Mouse (Mus musculus) embryonic facial prominence, embryonic 14.5 days (tissue): ENCODE results near the gene H2al2a. TPM values are rescaled to one million over a fixed set of nuclear protein-coding genes. Genes with fewer than 3 reads are reported as not detected.

Source experiments
- ATAC-seq: fragments of 200-750 bp; cut with Nextera tagmentation; 2 replicates; pipeline ENCODE4 v1.8.0; 2017; ENCODE audit warnings: low read depth, moderate number of reproducible peaks, moderate TSS enrichment
- DNase-seq: peaks from one replicate; pipeline ENCODE4 v3.0.0-alpha.2; 2015; ENCODE audit warnings: low spot score
- H3K27ac ChIP-seq: fragments of 300-500 bp; sonication (generic); replicated peaks from 2 replicates; pipeline ENCODE4 v1.5.1; 2014; ENCODE audit warnings: low read depth, mild to moderate bottlenecking, low read length, moderate library complexity
- H3K27me3 ChIP-seq: fragments of 300-500 bp; sonication (generic); replicated peaks from 2 replicates; pipeline ENCODE4 v1.6.1; 2014; ENCODE audit warnings: low read length; ENCODE audit not compliant: control insufficient read depth, insufficient read depth
- H3K36me3 ChIP-seq: fragments of 300-500 bp; sonication (generic); 2 replicates; pipeline ENCODE4 v1.6.1; 2014; ENCODE audit warnings: low read length, mixed read lengths; ENCODE audit not compliant: control insufficient read depth, insufficient read depth
- H3K4me1 ChIP-seq: fragments of 300-500 bp; sonication (generic); 2 replicates; pipeline ENCODE4 v1.6.1; 2014; ENCODE audit warnings: antibody characterized with exemption, low read length; ENCODE audit not compliant: control insufficient read depth, insufficient read depth
- H3K4me2 ChIP-seq: fragments of 300-500 bp; sonication (generic); 2 replicates; pipeline ENCODE4 v1.6.1; 2014; ENCODE audit warnings: low read depth, mild to moderate bottlenecking, low read length, moderate library complexity, mixed read lengths
- H3K4me3 ChIP-seq: fragments of 300-500 bp; sonication (generic); 2 replicates; pipeline ENCODE4 v1.5.1; 2014; ENCODE audit warnings: low read depth, mild to moderate bottlenecking, low read length
- H3K9ac ChIP-seq: fragments of 300-500 bp; sonication (generic); 2 replicates; pipeline ENCODE4 v1.6.1; 2014; ENCODE audit warnings: low read depth, mild to moderate bottlenecking, low read length, moderate library complexity, mixed read lengths
- H3K9me3 ChIP-seq: fragments of 300-500 bp; sonication (generic); 2 replicates; pipeline ENCODE4 v1.6.1; 2016; ENCODE audit warnings: low read length; ENCODE audit not compliant: control insufficient read depth
- WGBS: fragments of 180-500 bp; shearing (Covaris S2); extraction: QIAGEN DNeasy Blood & Tissue Kit; methylation state at CpG from one replicate; pipeline ENCODE4 v1.1.7; 2014; 5-methylcytosine and 5-hydroxymethylcytosine counted together
- polyA plus RNA-seq: library from polyadenylated mRNA; unstranded; fragments of >200 nt; fragmentation: Nextera tagmentation; extraction: Ambion mirVana; gene quantifications from 2 replicates; pipeline ENCODE4 v1.2.1, GENCODE M21; 2014

H2al2a gene
- polyA plus RNA-seq, 1 experiment from 2014 or later = not detected

GRCm38 (mm10) chr2:17946875-17947274 lies 49.9 kb downstream of the H2al2a start:
- Histone ChIP-seq H3K4me1 (0 out of 2 replicates have a peak, but pooled peaks cover 3% of the 10 kb centered on the region), H3K27me3 (no peaks in the 10 kb centered on the region), H3K36me3 (no peaks in the 10 kb centered on the region), H3K4me3 (no peak overlapping the region), H3K4me2 (no peak overlapping the region), H3K9me3 (no peaks in the 10 kb centered on the region), H3K9ac (no peak overlapping the region), H3K27ac (no peak overlapping the region)
- DNase-seq (no peak), ATAC-seq (no peak)
- 61% methylated on average over 3 of the region's 3 CpGs for WGBS

Other genes with a start within 250 kb of the H2al2a start
- 6.9 and 9.1 TPM in 2 replicates for gene A930004D18Rik, start 40.8 kb upstream of the H2al2a start, polyA plus RNA-seq
- 4.0 and 5.8 TPM in 2 replicates for gene Skida1, start 52.1 kb upstream of the H2al2a start, polyA plus RNA-seq
- 27.4 and 32.1 TPM in 2 replicates for gene Mllt10, start 58.3 kb upstream of the H2al2a start, polyA plus RNA-seq